Mouse (Mus musculus): ENCODE measurements around the gene Sdf2. TPM values are rescaled to one million over a fixed set of nuclear protein-coding genes. Genes with fewer than 3 reads are reported as not detected.

Sdf2 gene
- total and polyA plus RNA-seq, 3 experiments: 68.1 to 81.4 TPM; not detected in 1

GRCm38 (mm10) chr11:78265571-78265970 lies 20.0 kb downstream of the Sdf2 start:
- H3K79me2 ChIP-seq (ENCODE audit: control insufficient read depth, insufficient read depth, low read length, poor library complexity): peaks cover 8% of the 10 kb centered on the region
- H3K9me3 ChIP-seq (replicated peaks; ENCODE audit: insufficient read depth, low read length): no peaks in the 10 kb centered on the region
- no peak overlapping the region for H3K27ac ChIP-seq (ENCODE audit: control insufficient read depth, low read depth, low read length)
- TF ChIP-seq RCOR1 (IDR thresholded peaks at IDR 0.05; ENCODE audit: low read depth, low read length) (no peak), NRF1 (IDR thresholded peaks at IDR 0.05; ENCODE audit: insufficient read depth, low read depth, low read length, poor library complexity, severe bottlenecking) (no peak), MXI1 (IDR thresholded peaks at IDR 0.05; ENCODE audit: low read depth, low read length) (no peak), HCFC1 (IDR thresholded peaks at IDR 0.05; ENCODE audit: low read depth, low read length) (no peak), POLR2AphosphoS2 (IDR thresholded peaks at IDR 0.05; ENCODE audit: low read length) (no peak), TAL1 (IDR thresholded peaks at IDR 0.05; ENCODE audit: low read length) (no peak), TBP (IDR thresholded peaks at IDR 0.05; ENCODE audit: low read depth, low read length) (no peak), POLR2A (IDR thresholded peaks at IDR 0.05; ENCODE audit: control insufficient read depth in 1 of 2, insufficient read depth in 1 of 2, low read depth in 1 of 2, low read length in 2 of 2, poor library complexity in 1 of 2) (no peak), ZC3H11A (IDR thresholded peaks at IDR 0.05; ENCODE audit: low read depth, low read length) (no peak), TCF12 (IDR thresholded peaks at IDR 0.05; ENCODE audit: low read depth, low read length) (no peak)
- H3K4me3 ChIP-seq (ENCODE audit: control insufficient read depth in 1 of 2, insufficient read depth in 1 of 2, low read depth in 2 of 2, low read length in 2 of 2): no peak overlapping the region
- DNase-seq (ENCODE audit: low read depth, low spot score): no peak
- no peak overlapping the region for H3K9ac ChIP-seq (ENCODE audit: control insufficient read depth, low read depth, low read length, poor library complexity, severe bottlenecking)
- H3K36me3 ChIP-seq (ENCODE audit: control insufficient read depth in 1 of 2, insufficient read depth in 2 of 2, low read length in 2 of 2): peaks cover 8 to 31% of the 10 kb centered on the region in 2 experiments
- peaks cover 3 to 4% of the 10 kb centered on the region in 2 experiments; a peak in 3 of 4 replicates for H3K4me1 ChIP-seq (ENCODE audit: control insufficient read depth in 1 of 2, insufficient read depth in 2 of 2, low read length in 2 of 2)
- H3K27me3 ChIP-seq (ENCODE audit: control insufficient read depth in 1 of 2, insufficient read depth in 2 of 2, low read length in 2 of 2): no peaks in the 10 kb centered on the region

GRCm38 (mm10) chr11:78271986-78272385 lies 26.4 kb downstream of the Sdf2 start:
- Histone ChIP-seq H3K79me2 (ENCODE audit: control insufficient read depth, insufficient read depth, low read length, poor library complexity) (no peaks in the 10 kb centered on the region), H3K4me1 (ENCODE audit: control insufficient read depth in 1 of 2, insufficient read depth in 2 of 2, low read length in 2 of 2) (no peaks in the 10 kb centered on the region), H3K27me3 (ENCODE audit: control insufficient read depth in 1 of 2, insufficient read depth in 2 of 2, low read length in 2 of 2) (no peaks in the 10 kb centered on the region), H3K9ac (ENCODE audit: control insufficient read depth, low read depth, low read length, poor library complexity, severe bottlenecking) (no peak overlapping the region), H3K4me3 (ENCODE audit: control insufficient read depth in 1 of 2, insufficient read depth in 1 of 2, low read depth in 2 of 2, low read length in 2 of 2) (no peak overlapping the region), H3K36me3 (ENCODE audit: control insufficient read depth in 1 of 2, insufficient read depth in 2 of 2, low read length in 2 of 2) (peaks cover 0 to 37% of the 10 kb centered on the region in 2 experiments; a peak in 2 of 4 replicates), H3K27ac (ENCODE audit: control insufficient read depth, low read depth, low read length) (no peak overlapping the region), H3K9me3 (replicated peaks; ENCODE audit: insufficient read depth, low read length) (no peaks in the 10 kb centered on the region)
- DNase-seq (ENCODE audit: low read depth, low spot score): no peak
- TF ChIP-seq MAZ (IDR thresholded peaks at IDR 0.05; ENCODE audit: low read depth, low read length) (no peak), MYB (IDR thresholded peaks at IDR 0.05; ENCODE audit: low read depth, low read length) (no peak), GATA1 (IDR thresholded peaks at IDR 0.05; ENCODE audit: low read depth, low read length) (no peak), POLR2AphosphoS2 (IDR thresholded peaks at IDR 0.05; ENCODE audit: low read length) (no peak), ELF1 (IDR thresholded peaks at IDR 0.05; ENCODE audit: low read depth, low read length) (no peak), E2F4 (IDR thresholded peaks at IDR 0.05; ENCODE audit: borderline replicate concordance, low read depth, low read length) (no peak), RAD21 (IDR thresholded peaks at IDR 0.05; ENCODE audit: low read depth, low read length) (no peak), CTCF (IDR thresholded peaks at IDR 0.05 in 2 of 3, conservative IDR thresholded peaks at IDR 0.05 in 1 of 3; ENCODE audit: control insufficient read depth in 1 of 3, insufficient read depth in 1 of 3, low read depth in 2 of 3, low read length in 3 of 3, poor library complexity in 1 of 3, severe bottlenecking in 1 of 3) (no peak), CHD2 (IDR thresholded peaks at IDR 0.05; ENCODE audit: low read length) (no peak), MXI1 (IDR thresholded peaks at IDR 0.05; ENCODE audit: low read depth, low read length) (no peak), USF2 (IDR thresholded peaks at IDR 0.05; ENCODE audit: borderline replicate concordance in 1 of 2, insufficient read depth in 1 of 2, low read depth in 1 of 2, low read length in 2 of 2) (no peak), SMC3 (IDR thresholded peaks at IDR 0.05; ENCODE audit: low read depth, low read length) (no peak), TCF12 (IDR thresholded peaks at IDR 0.05; ENCODE audit: low read depth, low read length) (no peak), JUND (IDR thresholded peaks at IDR 0.05; ENCODE audit: low read depth, low read length) (no peak)
